Comparison of ENCODE assay signal across 9 mouse cellular contexts in genomic region chr6:145578457-145579185, GRCm38 (mm10). TPM values are rescaled to one million over a fixed set of nuclear protein-coding genes. Genes with fewer than 3 reads are reported as not detected.
DNase-seq lines count a peak whose midpoint lies in the region; ATAC-seq lines count a peak whose summit lies in the region.
"Had no signal": no experiment of that assay in that cellular context is flagged by ENCODE, and none has a peak within 500 bp of the region (broad histone marks: within the 10 kb centered on the region; RNA-seq: fewer than 3 reads in every experiment).

No protein-coding gene starts in this region.

- no peaks in the 10 kb centered on the region for H3K27me3 ChIP-seq in forebrain, embryonic 16.5 days (replicated peaks; ENCODE audit: control insufficient read depth, insufficient read depth, low read length)
- H3K27me3 ChIP-seq in neural tube, embryonic 15.5 days (replicated peaks) = no peaks in the 10 kb centered on the region
- H3K27me3 ChIP-seq: embryonic facial prominence, embryonic 15.5 days; liver, embryonic 13.5 days had no signal

- H3K9ac ChIP-seq in forebrain, embryonic 16.5 days (replicated peaks; ENCODE audit: low read depth, low read length) = no peak overlapping the region
- H3K9ac ChIP-seq in neural tube, embryonic 15.5 days (replicated peaks) = no peak overlapping the region
- H3K9ac ChIP-seq: embryonic facial prominence, embryonic 15.5 days; liver, embryonic 13.5 days had no signal

- H3K4me1 ChIP-seq in forebrain, embryonic 16.5 days (replicated peaks; ENCODE audit: control insufficient read depth, insufficient read depth, low read length) = peaks cover 9% of the 10 kb centered on the region
- H3K4me1 ChIP-seq in neural tube, embryonic 15.5 days = peaks cover 9% of the 10 kb centered on the region
- H3K4me1 ChIP-seq: liver, embryonic 13.5 days had no signal

- H3K4me2 ChIP-seq in forebrain, embryonic 16.5 days (ENCODE audit: low read length) = no peak overlapping the region
- H3K4me2 ChIP-seq in neural tube, embryonic 15.5 days = no peak overlapping the region
- H3K4me2 ChIP-seq: embryonic facial prominence, embryonic 15.5 days; liver, embryonic 13.5 days had no signal

- no peak overlapping the region for H3K4me3 ChIP-seq in forebrain, embryonic 16.5 days (replicated peaks; ENCODE audit: low read length)
- H3K4me3 ChIP-seq in neural tube, embryonic 15.5 days (replicated peaks) = no peak overlapping the region
- H3K4me3 ChIP-seq: embryonic facial prominence, embryonic 15.5 days; liver, embryonic 13.5 days had no signal

- peak; percentile 54 for ATAC-seq in forebrain, embryonic 16.5 days
- no peak; the same call in 1 of the 2 replicates for ATAC-seq in neural tube, embryonic 15.5 days (ENCODE audit: low FRiP score)

- no peaks in the 10 kb centered on the region for H3K9me3 ChIP-seq in forebrain, embryonic 16.5 days (ENCODE audit: control insufficient read depth, low read length)
- no peaks in the 10 kb centered on the region for H3K9me3 ChIP-seq in neural tube, embryonic 15.5 days (replicated peaks)
- H3K9me3 ChIP-seq: embryonic facial prominence, embryonic 15.5 days; liver, embryonic 13.5 days had no signal

- WGBS in forebrain, embryonic 16.5 days = 22% methylated on average over 10 of the region's 10 CpGs
- 44% methylated on average over 10 of the region's 10 CpGs for WGBS in neural tube, embryonic 15.5 days

- H3K27ac ChIP-seq in forebrain, embryonic 16.5 days (ENCODE audit: low read length) = 0 out of 2 replicates have a peak overlapping the region, but pooled peaks have one; percentile 20
- peak overlapping the region; percentile 37; the same call in 1 of the 2 replicates for H3K27ac ChIP-seq in neural tube, embryonic 15.5 days (replicated peaks)
- H3K27ac ChIP-seq: embryonic facial prominence, embryonic 15.5 days; liver, embryonic 13.5 days had no signal

- peak; percentile 16 for DNase-seq in ovary, postnatal 36 days (ENCODE audit: low spot score)
- DNase-seq in ovary, postnatal 14 days (ENCODE audit: low spot score) = no peak
- peak; percentile 39 for DNase-seq in kidney, postnatal 14 days
- DNase-seq in gastrocnemius, postnatal 4 days (ENCODE audit: low spot score in 2 of 2) = no peak
- no peak for DNase-seq in frontal cortex, postnatal 14 days (ENCODE audit: low spot score in 2 of 2)
- DNase-seq: liver, embryonic 13.5 days had no signal

- no peaks in the 10 kb centered on the region for H3K36me3 ChIP-seq in forebrain, embryonic 16.5 days (ENCODE audit: control insufficient read depth, insufficient read depth)
- no peaks in the 10 kb centered on the region for H3K36me3 ChIP-seq in neural tube, embryonic 15.5 days
- H3K36me3 ChIP-seq: embryonic facial prominence, embryonic 15.5 days; liver, embryonic 13.5 days had no signal

RNA-seq across cellular contexts. Expression of gene Lmntd1, which starts 35.5 kb away (rescaled TPM):
- 0.70 and 0.73 TPM in 2 replicates for polyA plus RNA-seq in forebrain, embryonic 16.5 days (2015; fragmentation: Nextera tagmentation; extraction: Ambion mirVana)
- 0.63 TPM in 2 replicates for polyA plus RNA-seq in neural tube, embryonic 15.5 days (2015; fragmentation: Nextera tagmentation; extraction: Ambion mirVana)
- under 1 TPM; 0.56 to 0.57 TPM for total RNA-seq in gastrocnemius, postnatal 4 days (2021)
- polyA plus RNA-seq: liver, embryonic 13.5 days had no signal

RNA-seq across cellular contexts. Expression of gene Tuba3b, which starts 36.9 kb away (rescaled TPM):
- not detected in 2 replicates for polyA plus RNA-seq in forebrain, embryonic 16.5 days (2015; fragmentation: Nextera tagmentation; extraction: Ambion mirVana)
- polyA plus RNA-seq in neural tube, embryonic 15.5 days (2015; fragmentation: Nextera tagmentation; extraction: Ambion mirVana) = not detected in 2 replicates
- total RNA-seq in gastrocnemius, postnatal 4 days (2021) = not detected
- polyA plus RNA-seq: embryonic facial prominence, embryonic 15.5 days; liver, embryonic 13.5 days had no signal

Comparison
In these comparisons a context has a peak if more than half of its experiments do, and no peak if none do; other contexts are left out.
1. DNase-seq: peak in ovary, postnatal 36 days (single experiment) and kidney, postnatal 14 days (single experiment); none in ovary, postnatal 14 days (single experiment), gastrocnemius, postnatal 4 days (0 of 2) and frontal cortex, postnatal 14 days (0 of 2).